Mouse (Mus musculus) bone marrow, adult 2 months (tissue): ENCODE measurements at regions not wholly inside any gene's neighbourhood (a gene's known extent, or its start where the extent isn't known, plus 50 kb on each side); places are given as distances from the start of the nearest gene placed in this dataset.

Experiments used
- CTCF ChIP-seq: fragments of 200-500 bp; IDR thresholded peaks from 2 replicates; pipeline ENCODE4 v1.5.1; 2011; ENCODE audit warnings: low read length, control low read depth; ENCODE audit not compliant: control insufficient read depth, insufficient read depth
- POLR2A ChIP-seq: fragments of 200-500 bp; IDR thresholded peaks from 2 replicates; pipeline ENCODE4 v1.6.1; 2011; ENCODE audit warnings: low read depth, mild to moderate bottlenecking, control low read depth, low read length, borderline replicate concordance; ENCODE audit not compliant: control insufficient read depth

- TF ChIP-seq CTCF: no peak
- no peak for TF ChIP-seq POLR2A
Observed at GRCm38 (mm10) chr13:70210158-70210557, 408.0 kb downstream of the Med10 start.
